Mouse (Mus musculus): ENCODE measurements around the gene Phykpl. TPM values are rescaled to one million over a fixed set of nuclear protein-coding genes. Genes with fewer than 3 reads are reported as not detected.
"Not testable (repeated sequence)": the region's sequence is repeated elsewhere in the genome, so short reads cannot be mapped to it uniquely, and the experiment has no call there.

Phykpl gene
- total RNA-seq, 2 experiments from 2014 or later, result 8.1 to 9.4 TPM

DNA sequence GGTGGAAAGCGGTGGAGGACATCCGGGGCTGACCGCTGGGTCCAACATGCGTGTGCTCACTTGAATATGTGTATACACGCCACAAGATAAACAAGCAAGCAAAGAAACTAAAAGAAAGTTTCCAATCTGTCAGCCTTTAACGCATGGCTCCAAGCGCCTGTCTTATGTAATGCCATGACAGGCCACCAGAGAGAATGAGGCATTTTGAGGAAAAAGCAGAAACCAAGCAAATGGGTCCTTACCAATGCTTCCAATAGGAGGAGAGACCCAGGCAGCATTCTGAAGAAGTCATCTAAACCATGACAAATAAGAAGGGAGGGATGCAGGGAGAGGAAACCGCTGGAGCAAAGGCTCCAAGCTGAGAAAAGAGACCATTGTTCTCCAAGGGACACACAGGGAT lies 29.7 kb downstream of the Phykpl start:
- peak; percentile 35 for TF ChIP-seq CTCF (conservative IDR thresholded peaks at IDR 0.05)
- Histone ChIP-seq H3K27ac (no peak overlapping the region), H3K4me3 (no peak overlapping the region)
- no peak for DNase-seq (ENCODE audit: low spot score in 2 of 2)

- no peak for DNase-seq (ENCODE audit: low spot score in 2 of 2)
- Histone ChIP-seq H3K4me3 (peak overlapping the region; percentile 53), H3K27ac (peak overlapping the region; percentile 80)
- TF ChIP-seq CTCF (conservative IDR thresholded peaks at IDR 0.05), result no peak
These were observed 30.6 kb downstream of the Phykpl start for GRCm38 (mm10) chr11:51615129-51615528.

DNA sequence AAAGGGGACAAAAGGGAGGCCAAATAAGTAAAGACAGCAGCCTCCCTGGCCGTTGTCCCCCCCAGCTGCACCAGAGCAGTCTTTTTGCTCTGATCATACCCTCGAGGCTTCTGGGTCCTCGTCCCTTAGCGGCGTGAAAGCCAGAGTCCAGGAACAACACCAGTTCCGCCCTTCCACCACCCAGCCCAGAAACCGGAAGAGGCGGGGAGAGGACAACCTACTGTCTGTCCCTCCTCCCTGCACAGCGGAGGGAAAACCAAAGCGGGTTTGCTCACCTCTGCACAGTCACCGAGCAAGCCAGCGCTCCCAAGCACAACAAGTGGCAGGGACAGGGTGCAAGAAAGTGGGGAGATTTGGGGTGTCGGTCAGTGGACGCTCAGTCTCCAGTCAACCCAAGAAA lies 31.0 kb downstream of the Phykpl start:
- DNase-seq (ENCODE audit: low spot score in 2 of 2), result no peak
- peak overlapping the region; percentile 53 for H3K4me3 ChIP-seq
- no peak for TF ChIP-seq CTCF (conservative IDR thresholded peaks at IDR 0.05)
- H3K27ac ChIP-seq, result peak overlapping the region; percentile 80

- H3K4me3 ChIP-seq, result peak overlapping the region; percentile 53; the same call in 1 of the 2 replicates
- DNase-seq (ENCODE audit: low spot score in 2 of 2); H3K27ac ChIP-seq: not testable (repeated sequence)
These were observed 31.6 kb downstream of the Phykpl start for GRCm38 (mm10) chr11:51616113-51616512.

DNA sequence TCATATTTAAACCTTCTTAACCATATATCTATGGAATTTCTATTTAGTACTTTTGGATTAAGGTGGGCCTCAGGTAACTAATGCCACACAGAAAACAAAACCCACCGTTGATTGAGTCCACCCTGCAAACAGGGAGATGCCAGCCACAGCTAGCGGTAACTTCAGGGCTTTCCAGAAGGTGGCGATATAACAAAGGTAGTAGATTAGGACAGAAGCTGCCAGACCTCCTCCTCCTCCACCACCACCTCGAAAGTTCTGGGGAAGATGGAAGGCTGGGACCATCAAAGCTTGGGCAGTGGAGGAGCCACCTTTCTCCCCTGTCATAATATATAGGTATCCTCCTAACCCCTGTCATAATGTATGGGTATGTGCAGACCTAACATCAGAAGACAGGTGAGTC lies 33.1 kb downstream of the Phykpl start:
- H3K27ac ChIP-seq, result no peak overlapping the region
- DNase-seq (ENCODE audit: low spot score in 2 of 2), result peak; percentile 78 to 79
- TF ChIP-seq CTCF (conservative IDR thresholded peaks at IDR 0.05), result peak; percentile 90
- H3K4me3 ChIP-seq, result no peak overlapping the region

DNA sequence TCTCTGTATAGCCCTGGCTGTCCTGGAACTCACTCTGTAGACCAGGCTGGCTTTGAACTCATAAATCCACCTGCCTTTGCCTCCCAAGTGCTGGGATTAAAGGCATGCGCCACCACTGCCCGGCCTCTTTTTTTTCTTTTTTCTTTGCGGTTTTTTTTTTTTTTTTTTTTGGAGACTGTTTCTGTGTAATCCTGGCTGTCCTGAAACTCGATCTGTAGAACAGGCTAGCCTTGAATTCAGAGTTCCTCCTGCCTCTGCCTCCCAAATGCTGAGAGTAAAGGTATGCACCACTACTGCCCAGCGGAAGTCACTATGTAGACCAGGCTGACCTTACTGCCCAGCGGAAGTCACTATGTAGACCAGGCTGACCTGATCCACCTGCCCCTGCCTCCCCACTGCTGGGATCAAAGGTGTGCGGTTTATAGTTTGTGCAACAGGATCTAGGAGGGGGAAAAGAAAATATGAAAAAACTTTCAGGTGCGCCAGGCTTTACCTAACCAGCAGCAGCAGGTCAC lies 34.4 kb downstream of the Phykpl start:
- Histone ChIP-seq H3K4me3 (peak overlapping the region; percentile 73), H3K27ac (peak overlapping the region; percentile 33; the same call in 1 of the 2 replicates)
- TF ChIP-seq CTCF (conservative IDR thresholded peaks at IDR 0.05), result no peak
- DNase-seq (ENCODE audit: low spot score in 2 of 2), result no peak

- Histone ChIP-seq H3K27ac (peak within 1 kb of the TSS; percentile 76), H3K4me3 (peak within 1 kb of the TSS; percentile 73)
- TF ChIP-seq CTCF (conservative IDR thresholded peaks at IDR 0.05), result no peak; the same call in 1 of the 2 replicates
- peak; percentile 92 to 95 for DNase-seq (ENCODE audit: low spot score in 2 of 2)
These were observed 35.0 kb downstream of the Phykpl start, which contains the start of gene Nhp2 for GRCm38 (mm10) chr11:51619409-51620060. Nhp2 (plus strand) TSS chr11:51619735.

DNA sequence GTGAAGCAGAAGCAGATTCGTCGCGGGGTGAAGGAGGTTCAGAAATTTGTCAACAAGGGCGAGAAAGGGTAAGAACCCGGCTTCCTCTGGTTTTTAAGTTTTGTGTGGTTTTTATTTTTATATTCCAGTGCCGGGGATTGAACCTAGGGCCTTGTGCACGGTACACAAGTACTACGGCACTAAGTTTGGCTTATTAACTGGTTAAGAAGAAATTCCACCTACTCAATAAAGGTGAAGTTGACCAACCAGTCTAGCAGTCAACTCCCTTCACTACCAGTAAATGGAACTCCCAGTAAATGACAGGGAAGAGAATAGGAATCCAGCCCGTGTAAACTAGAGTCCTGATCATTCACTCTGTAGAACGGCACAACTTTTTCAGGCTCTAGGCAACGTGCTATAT lies 35.5 kb downstream of the Phykpl start:
- no peak for DNase-seq (ENCODE audit: low spot score in 2 of 2)
- Histone ChIP-seq H3K27ac (peak overlapping the region; percentile 76), H3K4me3 (peak overlapping the region; percentile 73)
- TF ChIP-seq CTCF (conservative IDR thresholded peaks at IDR 0.05), result no peak

GRCm38 (mm10) chr11:51621776-51622175 lies 37.2 kb downstream of the Phykpl start:
- TF ChIP-seq CTCF (conservative IDR thresholded peaks at IDR 0.05), result no peak
- Histone ChIP-seq H3K4me3 (no peak overlapping the region), H3K27ac (peak overlapping the region; percentile 64; the same call in 1 of the 2 replicates)
- no peak for DNase-seq (ENCODE audit: low spot score in 2 of 2)

DNA sequence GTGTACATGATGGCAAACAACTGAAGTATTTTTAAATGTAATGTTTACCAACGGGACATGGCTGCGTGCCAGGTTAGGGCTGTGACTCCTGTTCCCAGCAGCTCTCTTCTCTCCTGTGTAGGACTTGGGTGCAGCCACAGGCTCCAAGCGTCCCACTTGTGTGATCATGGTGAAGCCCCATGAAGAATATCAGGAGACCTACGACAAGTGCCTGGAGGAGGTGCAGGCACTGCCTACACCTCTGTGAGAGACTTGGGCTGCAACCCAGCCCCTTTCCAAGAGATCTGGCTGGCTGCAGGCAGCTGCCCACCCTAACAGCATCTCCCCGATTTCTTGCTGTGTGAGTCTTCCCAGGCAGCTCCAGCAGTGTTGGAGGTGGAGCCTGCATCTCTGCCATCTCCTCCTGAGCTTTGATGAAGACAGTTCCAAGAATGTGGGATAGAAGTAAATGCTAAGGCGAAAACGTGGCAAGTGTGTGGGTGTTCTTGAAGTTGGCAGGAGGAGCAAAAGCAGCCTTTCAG lies 38.5 kb downstream of the Phykpl start:
- no peak for TF ChIP-seq CTCF (conservative IDR thresholded peaks at IDR 0.05)
- peak; percentile 43 to 74 for DNase-seq (ENCODE audit: low spot score in 2 of 2)
- Histone ChIP-seq H3K4me3 (no peak overlapping the region), H3K27ac (peak overlapping the region; percentile 64)

GRCm38 (mm10) chr11:51625187-51625820 lies 40.7 kb downstream of the Phykpl start:
- peak overlapping the region; percentile 64 for H3K27ac ChIP-seq
- TF ChIP-seq CTCF (conservative IDR thresholded peaks at IDR 0.05), result no peak
- DNase-seq (ENCODE audit: low spot score in 2 of 2), result no peak
- H3K4me3 ChIP-seq, result no peak overlapping the region

DNA sequence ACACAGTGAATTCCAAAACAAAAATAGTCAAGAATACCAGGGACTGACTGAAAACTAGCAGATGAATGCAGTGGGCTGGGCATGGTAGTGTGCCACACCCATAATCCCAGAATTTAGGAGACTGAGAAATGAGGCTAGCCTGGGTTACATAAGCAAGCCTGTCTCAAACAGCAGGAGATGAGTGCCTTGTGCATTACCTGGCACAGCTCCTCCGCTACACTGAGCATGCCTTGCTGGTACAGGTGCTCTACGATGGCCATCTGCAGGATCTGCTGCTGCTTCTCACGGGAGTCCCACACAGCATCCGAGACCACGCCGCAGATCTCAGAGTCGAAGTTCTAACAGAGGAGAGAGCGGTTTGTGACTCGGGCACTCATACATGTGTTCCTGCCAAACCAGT lies 42.9 kb downstream of the Phykpl start:
- DNase-seq (ENCODE audit: low spot score in 2 of 2), result no peak
- peak overlapping the region; percentile 95 for H3K27ac ChIP-seq
- TF ChIP-seq CTCF (conservative IDR thresholded peaks at IDR 0.05), result no peak
- H3K4me3 ChIP-seq, result no peak overlapping the region

DNA sequence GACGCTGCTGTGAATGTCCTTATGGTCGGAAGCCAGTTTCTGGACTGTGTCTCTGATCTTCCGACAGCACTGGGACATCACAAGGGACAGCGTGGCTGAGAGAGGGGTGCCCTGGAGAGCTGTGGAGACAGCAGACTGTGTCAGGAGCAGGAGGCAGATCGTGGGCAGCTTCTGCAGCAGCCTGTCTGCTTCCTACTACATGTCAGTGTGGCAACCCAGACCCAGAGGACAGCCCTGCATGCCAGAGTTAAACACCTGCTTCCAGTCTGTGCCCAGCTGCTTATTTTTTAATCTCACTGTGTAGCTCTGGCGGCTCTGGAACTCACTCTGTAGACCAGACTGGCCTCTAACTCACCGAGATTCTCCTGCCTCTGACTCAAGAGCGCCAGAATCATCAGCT lies 43.4 kb downstream of the Phykpl start:
- Histone ChIP-seq H3K27ac (peak overlapping the region; percentile 95), H3K4me3 (no peak overlapping the region)
- TF ChIP-seq CTCF (conservative IDR thresholded peaks at IDR 0.05), result no peak
- DNase-seq (ENCODE audit: low spot score in 2 of 2), result no peak

Measured in layer of hippocampus, adult 2 months (tissue).